Mouse (Mus musculus): ENCODE data around the gene Hdac11.
A peak's percentile ranks its signal among the peaks of the same experiment; 100 is the strongest.

GRCm38 (mm10) chr6:91128996-91129395 lies 27.5 kb upstream of the Hdac11 start:
- TF ChIP-seq CTCF (IDR thresholded peaks at IDR 0.05; ENCODE audit: extremely low read depth, insufficient read depth, insufficient read length, insufficient replicate concordance) (peak; percentile 37; the same call in 1 of the 2 replicates), POLR2A (IDR thresholded peaks at IDR 0.05; ENCODE audit: low read depth, low read length) (no peak)
